Mouse (Mus musculus): Measurements from ENCODE around the gene Fggy.

- TF ChIP-seq POLR2A (IDR thresholded peaks at IDR 0.05; ENCODE audit: low read depth, low read length) (no peak), CTCF (conservative IDR thresholded peaks at IDR 0.05; ENCODE audit: insufficient read depth, insufficient read length, low read depth, low read length) (no peak)
Measured at GRCm38 (mm10) chr4:95840389-95841053, 283.2 kb downstream of the Fggy start.

All from kidney, adult 2 months (tissue).